Comparison of ENCODE assay signal across 8 mouse cellular contexts in genomic region chr9:103305332-103306041, GRCm38 (mm10). TPM values are rescaled to one million over a fixed set of nuclear protein-coding genes. Genes with fewer than 3 reads are reported as not detected.
DNase-seq lines count a peak whose midpoint lies in the region; ATAC-seq and TF ChIP-seq lines count a peak whose summit lies in the region.

No protein-coding gene starts in this region.

- DNase-seq in heart, embryonic 10.5 days (ENCODE audit: low spot score), result peak; percentile 83
- DNase-seq in heart, postnatal 25 days (ENCODE audit: low spot score), result no peak
- no peak for DNase-seq in testis, postnatal 10 days (ENCODE audit: low spot score)
- no peak for DNase-seq in forebrain, embryonic 10.5 days (ENCODE audit: extremely low spot score, low spot score)
- DNase-seq in left cerebral cortex, adult 8-10 months (ENCODE audit: low spot score in 2 of 2), result no peak

- ATAC-seq in limb, embryonic 12.5 days (ENCODE audit: insufficient number of reproducible peaks, insufficient read depth, low FRiP score, low TSS enrichment, low read depth), result peak; percentile 60
- ATAC-seq in neural tube, embryonic 12.5 days (ENCODE audit: low FRiP score, low read depth), result peak; percentile 71

- H3K36me3 ChIP-seq in heart, embryonic 10.5 days, result peaks cover 35% of the 10 kb centered on the region
- H3K36me3 ChIP-seq in testis, adult 2 months (ENCODE audit: control insufficient read depth, insufficient read depth, low read length), result peaks cover 4% of the 10 kb centered on the region; the same call in 1 of the 2 replicates
- H3K36me3 ChIP-seq in forebrain, embryonic 10.5 days (replicated peaks), result peaks cover 39% of the 10 kb centered on the region
- peaks cover 30% of the 10 kb centered on the region for H3K36me3 ChIP-seq in limb, embryonic 12.5 days
- peaks cover 17% of the 10 kb centered on the region for H3K36me3 ChIP-seq in neural tube, embryonic 12.5 days

- H3K9ac ChIP-seq in limb, embryonic 12.5 days (replicated peaks), result peak overlapping the region; percentile 90
- peak overlapping the region; percentile 87 for H3K9ac ChIP-seq in neural tube, embryonic 12.5 days

- no peak for TF ChIP-seq POLR2A in testis, adult 2 months (IDR thresholded peaks at IDR 0.05; ENCODE audit: control insufficient read depth, low read depth, low read length)

- peaks cover 9% of the 10 kb centered on the region; the same call in 1 of the 2 replicates for H3K4me1 ChIP-seq in heart, embryonic 10.5 days
- peaks cover 5% of the 10 kb centered on the region for H3K4me1 ChIP-seq in testis, adult 2 months (ENCODE audit: control insufficient read depth, insufficient read depth, low read length)
- H3K4me1 ChIP-seq in forebrain, embryonic 10.5 days, result peaks cover 35% of the 10 kb centered on the region
- H3K4me1 ChIP-seq in limb, embryonic 12.5 days (replicated peaks), result peaks cover 13% of the 10 kb centered on the region
- H3K4me1 ChIP-seq in neural tube, embryonic 12.5 days, result peaks cover 17% of the 10 kb centered on the region

- H3K4me3 ChIP-seq in heart, embryonic 10.5 days, result peak overlapping the region; percentile 97
- H3K4me3 ChIP-seq in testis, adult 2 months (ENCODE audit: control insufficient read depth, low read depth, low read length), result peak overlapping the region; percentile 91
- H3K4me3 ChIP-seq in forebrain, embryonic 10.5 days, result peak overlapping the region; percentile 94
- peak overlapping the region; percentile 97 for H3K4me3 ChIP-seq in limb, embryonic 12.5 days (replicated peaks)
- peak overlapping the region; percentile 96 for H3K4me3 ChIP-seq in neural tube, embryonic 12.5 days

- intact Hi-C loops in heart, postnatal 25 days (cut with DNase I), result loop anchor here (5.0 to 10.0 kb wide), 2 partner anchors 57 to 681 kb away; partner anchors contain the start of genes Anapc13 and Cep63

- peak overlapping the region; percentile 74 for H3K4me2 ChIP-seq in limb, embryonic 12.5 days
- H3K4me2 ChIP-seq in neural tube, embryonic 12.5 days (replicated peaks), result peak overlapping the region; percentile 92

- WGBS in heart, embryonic 10.5 days, result under 1% methylated on average over 40 of the region's 40 CpGs
- under 1% methylated on average over 40 of the region's 40 CpGs for WGBS in forebrain, embryonic 10.5 days
- WGBS in limb, embryonic 12.5 days, result 1% methylated on average over 35 of the region's 40 CpGs
- WGBS in neural tube, embryonic 12.5 days, result under 1% methylated on average over 40 of the region's 40 CpGs

- TF ChIP-seq CTCF in testis, adult 2 months (IDR thresholded peaks at IDR 0.05; ENCODE audit: control insufficient read depth, insufficient read depth, insufficient replicate concordance, low read depth, low read length), result no peak

- H3K27ac ChIP-seq in heart, embryonic 10.5 days, result peak overlapping the region; percentile 97
- H3K27ac ChIP-seq in testis, adult 2 months (ENCODE audit: control insufficient read depth, insufficient read depth, low read depth, low read length), result peak overlapping the region; percentile 80
- H3K27ac ChIP-seq in forebrain, embryonic 10.5 days, result peak overlapping the region; percentile 98
- peak overlapping the region; percentile 93 for H3K27ac ChIP-seq in limb, embryonic 12.5 days
- H3K27ac ChIP-seq in neural tube, embryonic 12.5 days, result peak overlapping the region; percentile 4; the same call in 1 of the 2 replicates

- no peaks in the 10 kb centered on the region for H3K9me3 ChIP-seq in heart, embryonic 10.5 days
- H3K9me3 ChIP-seq in forebrain, embryonic 10.5 days, result no peaks in the 10 kb centered on the region
- H3K9me3 ChIP-seq in limb, embryonic 12.5 days, result no peaks in the 10 kb centered on the region
- no peaks in the 10 kb centered on the region for H3K9me3 ChIP-seq in neural tube, embryonic 12.5 days

- no peaks in the 10 kb centered on the region for H3K27me3 ChIP-seq in heart, embryonic 10.5 days (ENCODE audit: insufficient read depth, poor library complexity, severe bottlenecking)
- no peaks in the 10 kb centered on the region for H3K27me3 ChIP-seq in testis, adult 2 months (ENCODE audit: control insufficient read depth, insufficient read depth, low read length)
- H3K27me3 ChIP-seq in forebrain, embryonic 10.5 days (ENCODE audit: poor library complexity, severe bottlenecking), result no peaks in the 10 kb centered on the region
- no peaks in the 10 kb centered on the region for H3K27me3 ChIP-seq in limb, embryonic 12.5 days
- no peaks in the 10 kb centered on the region for H3K27me3 ChIP-seq in neural tube, embryonic 12.5 days (replicated peaks)

RNA-seq across cellular contexts. Expression of gene Topbp1, which starts 0.5 kb away (rescaled TPM):
- 56.6 and 62.6 TPM in 2 replicates for polyA plus RNA-seq in heart, embryonic 10.5 days (2016; fragmentation: Nextera tagmentation; extraction: Ambion mirVana)
- 10 to 100 TPM in 1 of 2 experiments, 1 to 10 TPM in 1; 9.8 to 12.2 TPM for total RNA-seq in heart, postnatal 25 days (2021)
- polyA plus RNA-seq in testis, adult 2 months (2012; rRNA removed), result 15.6 and 20.4 TPM in 2 replicates
- polyA plus RNA-seq in forebrain, embryonic 10.5 days (2016; fragmentation: Nextera tagmentation; extraction: Ambion mirVana), result 96.0 and 106 TPM in 2 replicates
- 94.8 and 96.0 TPM in 2 replicates for polyA plus RNA-seq in limb, embryonic 12.5 days (2016; fragmentation: Nextera tagmentation; extraction: Ambion mirVana)
- 47.9 and 49.1 TPM in 2 replicates for polyA plus RNA-seq in neural tube, embryonic 12.5 days (2016; fragmentation: Nextera tagmentation; extraction: Ambion mirVana)
- 10 to 100 TPM; 17.9 to 20.9 (median 19.4) TPM for total RNA-seq in left cerebral cortex, adult 8-10 months (2022)

RNA-seq across cellular contexts. Expression of gene 1300017J02Rik, which starts 0.6 kb away (rescaled TPM):
- 6.7 and 7.3 TPM in 2 replicates for polyA plus RNA-seq in heart, embryonic 10.5 days (2016; fragmentation: Nextera tagmentation; extraction: Ambion mirVana)
- under 1 TPM in 1 of 2 experiments, not detected in 1; 0.14 TPM for total RNA-seq in heart, postnatal 25 days (2021)
- polyA plus RNA-seq in testis, adult 2 months (2012; rRNA removed), result 19.8 and 20.3 TPM in 2 replicates
- 3.6 and 4.1 TPM in 2 replicates for polyA plus RNA-seq in forebrain, embryonic 10.5 days (2016; fragmentation: Nextera tagmentation; extraction: Ambion mirVana)
- polyA plus RNA-seq in limb, embryonic 12.5 days (2016; fragmentation: Nextera tagmentation; extraction: Ambion mirVana), result 3.8 and 4.0 TPM in 2 replicates
- polyA plus RNA-seq in neural tube, embryonic 12.5 days (2016; fragmentation: Nextera tagmentation; extraction: Ambion mirVana), result 1.9 and 2.2 TPM in 2 replicates
- 1 to 10 TPM in 2 of 4 experiments, not detected in 2; 1.0 to 1.2 TPM for total RNA-seq in left cerebral cortex, adult 8-10 months (2022)

Comparison
In these comparisons a context has a peak if more than half of its experiments do, and no peak if none do; other contexts are left out.
1. H3K27ac ChIP-seq: peak in every context shown above with its lines; median percentile 98 in forebrain, embryonic 10.5 days; 97 in heart, embryonic 10.5 days; 93 in limb, embryonic 12.5 days; 80 in testis, adult 2 months; 4 in neural tube, embryonic 12.5 days.